Mouse (Mus musculus) T-cell, adult 2 months (primary cell): Measurements from ENCODE around the gene Erich6b.

Experiments used
- DNase-seq: peaks from one replicate; pipeline ENCODE4 v3.0.0; 2022; ENCODE audit warnings: low spot score

The Erich6b gene

GRCm38 (mm10) chr14:75642080-75642479, at the start of gene Erich6b:
Erich6b (plus strand) TSS chr14:75642259.
- DNase-seq, result no peak

DNA sequence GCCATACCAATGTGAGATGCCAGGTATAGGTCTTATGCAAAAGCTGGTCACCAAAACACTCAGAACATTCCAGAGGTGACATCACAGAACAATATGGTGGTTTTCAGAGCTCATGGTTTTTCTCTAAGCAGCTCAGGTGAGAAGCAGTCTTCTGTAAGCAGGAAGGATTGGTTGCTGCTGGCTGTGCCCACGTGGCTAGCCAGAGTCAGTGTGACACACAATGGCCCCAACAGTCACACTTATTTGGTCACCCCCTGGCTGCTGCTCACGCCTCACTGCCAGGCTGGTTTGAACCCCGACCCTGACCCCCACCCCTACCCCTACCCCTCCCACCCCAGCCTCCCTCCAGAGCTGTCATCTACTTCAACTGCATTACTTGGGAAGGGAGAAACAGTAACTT, 49.1 kb upstream of the Erich6b start, which contains the start of gene Spert:
Gene Spert (minus strand): TSS at position 139 of the 400 bp plus-strand sequence.
- DNase-seq, result no peak

- no peak for DNase-seq
These were observed 32.9 kb upstream of the Erich6b start for GRCm38 (mm10) chr14:75609176-75609575.

DNA sequence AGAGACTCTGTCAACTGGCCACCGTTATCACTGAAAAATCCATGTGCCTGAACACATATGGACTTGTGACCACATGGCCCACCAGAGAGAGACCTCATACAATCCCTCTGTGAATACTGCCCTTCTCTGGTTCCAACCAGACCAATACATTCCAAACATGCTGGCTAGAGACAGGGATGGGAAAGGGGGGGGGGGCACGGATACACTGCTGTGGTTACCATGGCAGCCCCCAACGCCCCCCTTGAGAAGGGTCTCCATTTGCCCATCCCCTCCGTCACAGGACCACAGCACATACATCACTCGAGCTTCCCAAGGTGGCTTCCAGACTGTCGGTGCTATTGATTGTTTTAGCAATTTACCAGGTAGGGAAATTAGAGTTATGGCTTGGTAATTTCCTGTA, 25.7 kb upstream of the Erich6b start:
- DNase-seq, result no peak

GRCm38 (mm10) chr14:75622984-75623383, 19.1 kb upstream of the Erich6b start:
- no peak for DNase-seq

- DNase-seq, result no peak
These were observed 13.2 kb upstream of the Erich6b start for GRCm38 (mm10) chr14:75628870-75629269.

- no peak for DNase-seq
These were observed 6.7 kb upstream of the Erich6b start for GRCm38 (mm10) chr14:75635350-75635749.

DNA sequence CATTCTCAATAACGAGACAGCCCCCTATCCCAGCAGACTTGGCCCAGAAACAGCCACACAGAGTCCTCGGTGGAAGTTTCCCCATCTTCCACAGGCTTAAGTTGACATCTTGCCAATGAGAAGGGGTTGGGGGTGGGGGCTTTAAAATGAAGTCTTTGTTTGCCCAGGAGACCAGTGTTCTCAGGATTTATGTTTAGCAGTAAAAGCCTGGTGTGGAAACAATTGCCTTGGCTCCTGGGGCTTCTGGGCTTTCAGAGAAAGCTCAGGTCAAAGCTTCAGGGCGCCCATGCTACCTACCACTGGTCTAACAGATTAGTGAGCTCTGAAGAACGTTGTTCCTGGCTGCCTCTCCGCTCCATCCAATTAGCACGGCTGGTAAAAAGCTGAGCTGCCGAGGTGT, 6.0 kb upstream of the Erich6b start:
- no peak for DNase-seq

DNA sequence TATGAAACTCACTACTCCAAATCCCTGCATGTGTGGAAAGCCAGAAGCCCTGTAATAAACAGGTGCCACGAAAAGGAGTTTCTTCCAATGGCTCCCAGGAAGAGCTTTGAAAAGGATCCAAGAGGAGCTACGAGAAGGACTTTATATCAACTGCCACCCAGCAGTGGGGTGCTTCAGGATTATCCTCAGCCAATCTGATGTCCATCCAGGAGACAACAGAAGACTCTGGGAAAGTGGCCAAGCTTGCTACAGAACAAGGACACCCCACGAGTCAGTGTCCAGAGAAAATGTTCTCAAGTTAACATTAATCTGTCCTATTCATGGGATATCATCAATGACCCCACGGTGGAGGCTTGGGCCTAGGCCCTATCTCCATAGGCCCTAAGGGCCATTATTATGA, 4.4 kb upstream of the Erich6b start:
- DNase-seq, result no peak

- no peak for DNase-seq
These were observed 1.2 kb upstream of the Erich6b start for GRCm38 (mm10) chr14:75640846-75641245.

DNA sequence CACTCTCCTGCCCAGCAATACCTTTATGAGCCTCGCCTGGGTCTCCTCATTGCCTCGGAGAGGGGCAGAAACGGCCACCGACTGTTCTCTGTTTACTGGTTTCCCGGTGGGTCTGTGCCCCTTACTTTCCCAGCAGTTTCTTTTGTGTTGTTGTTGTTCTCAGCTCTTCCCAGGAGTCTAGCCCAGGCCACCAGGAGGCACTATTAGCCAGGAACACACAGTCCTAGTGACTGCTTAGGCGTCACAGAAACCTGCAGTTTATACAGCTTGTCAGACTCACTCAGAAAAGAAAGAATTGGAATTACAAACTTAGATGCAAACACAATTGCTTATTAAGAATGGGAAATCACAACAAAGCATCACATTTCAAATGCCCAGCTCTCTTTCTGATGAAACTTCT, 690 bp upstream of the Erich6b start:
- no peak for DNase-seq

GRCm38 (mm10) chr14:75645461-75645860, 3.4 kb downstream of the Erich6b start:
- no peak for DNase-seq

DNA sequence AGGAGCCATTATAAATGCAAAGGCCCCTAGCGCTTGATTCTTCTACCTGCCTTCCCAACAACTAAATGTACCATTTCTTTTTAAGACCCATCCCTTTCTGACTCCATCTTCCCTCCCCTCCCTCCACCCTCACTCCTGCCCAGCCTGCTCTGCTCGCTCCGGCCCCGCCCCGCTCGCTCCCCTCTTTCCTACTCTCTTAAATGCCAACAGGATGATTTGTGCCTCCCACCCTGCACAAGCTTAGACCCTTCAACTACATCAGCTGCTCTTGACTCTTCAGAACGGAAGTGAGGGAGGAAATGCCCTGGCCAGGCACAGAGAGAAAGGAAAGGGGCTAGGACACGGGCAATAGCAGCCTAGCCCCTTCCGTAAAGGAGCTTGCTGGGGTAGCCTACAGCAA, 4.0 kb downstream of the Erich6b start:
- no peak for DNase-seq

GRCm38 (mm10) chr14:75646968-75647829, 5.1 kb downstream of the Erich6b start:
- DNase-seq, result no peak

DNA sequence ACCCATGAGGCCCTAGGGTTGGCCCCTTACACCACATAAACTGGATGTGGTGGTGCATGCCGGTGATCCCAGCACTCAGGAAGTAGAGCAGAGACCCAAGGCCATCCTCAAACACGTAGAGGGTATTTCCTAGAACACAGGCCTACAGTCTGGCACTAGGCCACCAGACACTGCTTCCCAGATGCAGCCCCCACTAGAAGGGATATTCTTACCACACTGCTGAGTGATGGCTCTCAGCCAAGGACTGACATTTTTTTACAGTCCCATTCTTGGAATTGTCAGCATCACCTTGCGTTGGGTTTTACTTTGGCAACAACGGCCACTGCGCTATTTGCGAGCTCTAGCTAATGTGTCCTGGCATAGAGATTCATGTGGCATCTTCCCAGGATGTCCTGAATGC, 18.9 kb downstream of the Erich6b start:
- no peak for DNase-seq

DNA sequence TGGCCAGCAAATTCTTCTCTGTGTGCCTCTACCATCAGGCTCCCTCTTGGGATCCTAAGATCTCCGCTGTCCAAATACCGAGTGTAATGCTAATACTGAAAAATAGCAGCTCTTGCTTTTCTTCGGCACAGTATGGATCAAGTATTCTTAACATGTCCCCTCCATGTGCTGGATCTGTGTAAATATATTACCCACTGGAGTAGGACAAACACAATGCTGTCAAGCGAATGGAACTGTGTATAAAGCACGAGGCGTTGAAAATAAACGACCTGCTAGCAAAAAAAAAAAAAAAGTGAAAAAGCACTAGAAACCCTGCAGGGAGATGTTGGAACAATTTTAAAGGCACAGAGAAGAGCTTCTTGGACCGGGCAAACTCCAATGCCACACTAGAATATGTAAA, 19.5 kb downstream of the Erich6b start:
- DNase-seq, result no peak

GRCm38 (mm10) chr14:75665430-75666180, 23.5 kb downstream of the Erich6b start:
- DNase-seq, result no peak

DNA sequence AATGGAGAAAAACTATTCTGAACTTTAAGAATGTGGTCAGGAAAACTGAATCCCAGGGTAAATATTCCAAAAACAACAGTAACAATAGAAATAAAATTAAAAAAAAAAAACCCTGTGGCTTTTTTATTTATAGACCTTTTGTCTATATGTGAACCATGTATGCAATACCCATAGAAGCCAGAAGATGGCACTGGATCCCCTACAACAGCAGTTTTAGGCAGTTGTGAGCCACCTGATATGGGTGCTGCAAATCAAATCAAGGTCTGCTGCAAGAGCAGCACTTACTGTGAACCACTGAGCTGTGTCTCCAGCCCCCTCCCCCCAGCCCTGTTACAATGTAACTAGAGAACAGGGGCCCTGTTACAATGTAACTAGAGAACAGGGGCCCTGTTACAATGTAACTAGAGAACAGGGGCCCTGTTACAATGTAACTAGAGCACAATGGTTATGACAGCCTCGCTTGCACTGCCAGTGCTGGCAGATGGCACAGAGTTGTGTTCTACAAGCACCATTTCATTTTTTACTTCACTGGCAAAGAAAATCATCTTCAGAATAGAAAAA, 27.1 kb downstream of the Erich6b start:
- no peak for DNase-seq

DNA sequence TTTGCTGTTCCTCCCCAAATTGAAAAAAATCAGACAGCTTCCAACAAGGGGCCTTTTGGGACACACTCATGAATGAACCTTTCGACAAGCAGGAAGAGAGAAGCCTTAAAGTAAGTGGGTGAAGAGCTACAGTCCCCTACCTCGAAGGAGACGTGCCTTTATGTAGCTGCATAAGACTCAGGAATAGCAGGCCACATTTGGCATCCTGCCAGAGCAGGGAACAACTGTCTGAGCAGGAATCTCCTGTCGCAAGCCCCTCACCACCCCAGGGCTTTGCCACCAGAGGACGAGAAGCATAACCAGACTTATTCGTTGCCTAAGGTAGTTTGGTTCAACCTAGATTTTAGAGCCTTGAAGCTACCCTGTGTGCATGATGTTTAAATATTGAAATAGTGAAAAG, 34.3 kb downstream of the Erich6b start:
- DNase-seq, result no peak

DNA sequence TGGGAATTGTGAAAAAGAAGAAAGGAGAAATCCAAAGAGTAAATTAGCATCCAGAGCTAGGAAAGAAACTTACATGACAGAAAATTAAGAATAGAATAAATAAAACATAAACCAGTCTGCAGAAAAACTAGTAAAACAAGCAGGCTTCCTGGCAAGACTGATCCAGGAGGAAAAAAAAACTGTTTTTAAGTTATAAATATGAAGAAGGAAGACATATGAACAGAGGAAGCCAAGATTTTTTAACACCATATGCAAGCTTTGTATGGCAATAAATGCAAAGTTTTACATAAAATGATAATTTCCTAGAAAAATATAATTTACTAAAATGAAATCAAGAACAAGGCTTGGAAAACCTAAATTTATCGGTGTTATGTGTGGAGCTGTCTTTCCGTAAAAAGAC, 48.4 kb downstream of the Erich6b start:
- DNase-seq, result no peak

DNA sequence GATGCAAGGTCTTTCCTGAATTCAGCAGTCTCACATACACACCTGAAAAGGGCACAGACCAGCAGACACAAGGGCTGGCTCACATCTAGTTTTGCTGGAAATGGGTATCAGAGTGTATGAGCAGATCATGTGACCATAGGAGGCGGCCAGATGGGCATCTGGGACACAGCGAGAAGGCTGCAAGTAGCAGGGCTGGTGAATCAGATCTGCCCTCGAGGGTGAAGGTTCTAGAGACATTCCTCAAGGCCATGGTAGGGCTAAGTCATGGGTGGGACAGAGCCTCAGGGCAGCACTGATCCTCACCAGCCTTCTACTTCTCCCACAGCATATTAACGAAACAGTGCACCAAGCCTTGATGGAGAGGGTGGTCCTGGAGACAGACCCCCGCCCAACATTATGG, 54.0 kb downstream of the Erich6b start:
- no peak for DNase-seq

- DNase-seq, result no peak
These were observed 55.9 kb downstream of the Erich6b start for GRCm38 (mm10) chr14:75697928-75698327.

GRCm38 (mm10) chr14:75706647-75707046, 64.6 kb downstream of the Erich6b start:
- DNase-seq, result no peak
